Mouse (Mus musculus) neural tube, embryonic 13.5 days (tissue): Measurements from ENCODE around the gene Nrsn1. TPM values are rescaled to one million over a fixed set of nuclear protein-coding genes. Genes with fewer than 3 reads are reported as not detected.
"Not testable (repeated sequence)": the region's sequence is repeated elsewhere in the genome, so short reads cannot be mapped to it uniquely, and the experiment has no call there.

ENCODE experiments used
- ATAC-seq: fragments of 200-750 bp; cut with Nextera tagmentation; 2 replicates; pipeline ENCODE4 v1.8.0; 2017; ENCODE audit warnings: low read depth, mild to moderate bottlenecking, moderate TSS enrichment, moderate library complexity
- H3K27ac ChIP-seq: fragments of 300-500 bp; sonication (generic); replicated peaks from 2 replicates; pipeline ENCODE4 v1.5.1; 2015; ENCODE audit warnings: moderate library complexity, mild to moderate bottlenecking, inconsistent platforms
- H3K27me3 ChIP-seq: fragments of 300-500 bp; sonication (generic); 2 replicates; pipeline ENCODE4 v1.6.1; 2015; ENCODE audit warnings: mild to moderate bottlenecking, inconsistent platforms
- H3K36me3 ChIP-seq: fragments of 300-500 bp; sonication (generic); 2 replicates; pipeline ENCODE4 v1.6.1; 2015; ENCODE audit warnings: mild to moderate bottlenecking, inconsistent platforms
- H3K4me1 ChIP-seq: fragments of 300-500 bp; sonication (generic); replicated peaks from 2 replicates; pipeline ENCODE4 v1.6.1; 2015; ENCODE audit warnings: inconsistent platforms
- H3K4me2 ChIP-seq: fragments of 300-500 bp; sonication (generic); 2 replicates; pipeline ENCODE4 v1.6.1; 2015; ENCODE audit warnings: inconsistent platforms, mild to moderate bottlenecking, moderate library complexity
- H3K4me3 ChIP-seq: fragments of 300-500 bp; sonication (generic); 2 replicates; pipeline ENCODE4 v1.5.1; 2015; ENCODE audit warnings: mild to moderate bottlenecking, inconsistent platforms
- H3K9ac ChIP-seq: fragments of 300-500 bp; sonication (generic); 2 replicates; pipeline ENCODE4 v1.6.1; 2015; ENCODE audit warnings: moderate library complexity, mild to moderate bottlenecking, inconsistent platforms
- H3K9me3 ChIP-seq: fragments of 300-500 bp; sonication (generic); 2 replicates; pipeline ENCODE4 v1.6.1; 2016; ENCODE audit warnings: inconsistent platforms
- WGBS: fragments of 180-500 bp; shearing (Covaris S2); methylation state at CpG from one replicate; pipeline ENCODE4 v1.1.7; 2015; 5-methylcytosine and 5-hydroxymethylcytosine counted together
- polyA plus RNA-seq: library from polyadenylated mRNA; unstranded; fragments of >200 nt; fragmentation: Nextera tagmentation; extraction: Ambion mirVana; gene quantifications from 2 replicates; pipeline ENCODE4 v1.2.1, GENCODE M21; 2015

The Nrsn1 gene
- 40.4 and 43.2 TPM in 2 replicates for polyA plus RNA-seq

- Histone ChIP-seq H3K4me2 (peak within 1 kb of the TSS; percentile 65), H3K4me3 (peak within 1 kb of the TSS; percentile 48), H3K27ac (peak within 1 kb of the TSS; percentile 20; the same call in 1 of the 2 replicates), H3K9ac (peak within 1 kb of the TSS; percentile 65)
- not testable (repeated sequence) for H3K27me3 ChIP-seq, H3K9me3 ChIP-seq, H3K36me3 ChIP-seq, H3K4me1 ChIP-seq
- WGBS, result 53% methylated on average over 2 of the region's 2 CpGs
- peak; percentile 48; the same call in 1 of the 2 replicates for ATAC-seq
These were observed at the start of gene Nrsn1 for GRCm38 (mm10) chr13:25270402-25270801. Gene Nrsn1, minus strand, starts transcription at chr13:25270502.

- Histone ChIP-seq H3K9ac (no peak overlapping the region), H3K9me3 (no peaks in the 10 kb centered on the region), H3K27ac (no peak overlapping the region), H3K4me3 (no peak overlapping the region), H3K4me1 (no peaks in the 10 kb centered on the region), H3K36me3 (no peaks in the 10 kb centered on the region), H3K4me2 (no peak overlapping the region), H3K27me3 (no peaks in the 10 kb centered on the region)
- 92% methylated on average over 2 of the region's 2 CpGs for WGBS
- ATAC-seq, result no peak
These were observed 41.8 kb upstream of the Nrsn1 start for GRCm38 (mm10) chr13:25312059-25312458.

- Histone ChIP-seq H3K9ac (no peak overlapping the region), H3K36me3 (no peaks in the 10 kb centered on the region), H3K4me3 (no peak overlapping the region), H3K4me2 (no peak overlapping the region), H3K27ac (no peak overlapping the region), H3K27me3 (no peaks in the 10 kb centered on the region), H3K4me1 (no peaks in the 10 kb centered on the region), H3K9me3 (no peaks in the 10 kb centered on the region)
- ATAC-seq, result no peak
These were observed 39.8 kb upstream of the Nrsn1 start for GRCm38 (mm10) chr13:25310068-25310467.

GRCm38 (mm10) chr13:25288736-25289135, 18.4 kb upstream of the Nrsn1 start:
- Histone ChIP-seq H3K4me2 (no peak overlapping the region), H3K36me3 (no peaks in the 10 kb centered on the region), H3K4me1 (no peaks in the 10 kb centered on the region), H3K9ac (no peak overlapping the region), H3K27ac (no peak overlapping the region), H3K4me3 (no peak overlapping the region), H3K27me3 (no peaks in the 10 kb centered on the region), H3K9me3 (no peaks in the 10 kb centered on the region)
- WGBS, result 87% methylated on average over 1 of the region's 1 CpGs
- no peak for ATAC-seq

GRCm38 (mm10) chr13:25274934-25275565, 4.7 kb upstream of the Nrsn1 start:
- Histone ChIP-seq H3K27me3 (no peaks in the 10 kb centered on the region), H3K36me3 (no peaks in the 10 kb centered on the region), H3K9ac (no peak overlapping the region), H3K27ac (no peak overlapping the region), H3K4me2 (no peak overlapping the region), H3K4me1 (no peaks in the 10 kb centered on the region; the same call in 1 of the 2 replicates), H3K4me3 (no peak overlapping the region), H3K9me3 (no peaks in the 10 kb centered on the region)
- ATAC-seq, result no peak
- WGBS, result 63% methylated on average over 5 of the region's 5 CpGs

GRCm38 (mm10) chr13:25272189-25272588, 1.9 kb upstream of the Nrsn1 start:
- no peak overlapping the region for H3K4me3 ChIP-seq
- WGBS, result 84% methylated on average over 4 of the region's 4 CpGs
- H3K27me3 ChIP-seq, result no peaks in the 10 kb centered on the region
- no peaks in the 10 kb centered on the region for H3K36me3 ChIP-seq
- no peaks in the 10 kb centered on the region for H3K9me3 ChIP-seq
- no peak overlapping the region for H3K27ac ChIP-seq
- no peak overlapping the region for H3K9ac ChIP-seq
- H3K4me1 ChIP-seq, result peaks cover 9% of the 10 kb centered on the region
- H3K4me2 ChIP-seq, result no peak overlapping the region
- ATAC-seq, result no peak

- ATAC-seq, result peak; percentile 98
- 3% methylated on average over 42 of the region's 42 CpGs for WGBS
- Histone ChIP-seq H3K9ac (peak overlapping the region; percentile 65), H3K36me3 (no peaks in the 10 kb centered on the region), H3K4me3 (peak overlapping the region; percentile 48), H3K27ac (peak overlapping the region; percentile 20; the same call in 1 of the 2 replicates), H3K4me2 (peak overlapping the region; percentile 65), H3K27me3 (no peaks in the 10 kb centered on the region), H3K9me3 (no peaks in the 10 kb centered on the region), H3K4me1 (peaks cover 9% of the 10 kb centered on the region)
These were observed 583 bp downstream of the Nrsn1 start for GRCm38 (mm10) chr13:25269569-25270268.

GRCm38 (mm10) chr13:25269039-25269438, 1.3 kb downstream of the Nrsn1 start:
- no peaks in the 10 kb centered on the region for H3K36me3 ChIP-seq
- H3K27me3 ChIP-seq, result no peaks in the 10 kb centered on the region
- 15% methylated on average over 2 of the region's 2 CpGs for WGBS
- no peak overlapping the region for H3K27ac ChIP-seq
- peaks cover 9% of the 10 kb centered on the region for H3K4me1 ChIP-seq
- H3K4me3 ChIP-seq, result peak overlapping the region; percentile 48
- peak overlapping the region; percentile 65 for H3K4me2 ChIP-seq
- ATAC-seq, result no peak
- H3K9me3 ChIP-seq, result no peaks in the 10 kb centered on the region
- H3K9ac ChIP-seq, result peak overlapping the region; percentile 65

- Histone ChIP-seq H3K36me3 (no peaks in the 10 kb centered on the region), H3K4me3 (no peak overlapping the region), H3K4me2 (no peak overlapping the region), H3K9me3 (no peaks in the 10 kb centered on the region), H3K27me3 (no peaks in the 10 kb centered on the region), H3K27ac (no peak overlapping the region), H3K9ac (no peak overlapping the region), H3K4me1 (no peaks in the 10 kb centered on the region)
- WGBS, result 79% methylated on average over 4 of the region's 4 CpGs
- no peak for ATAC-seq
These were observed 7.6 kb downstream of the Nrsn1 start for GRCm38 (mm10) chr13:25262748-25263147.

- Histone ChIP-seq H3K36me3 (no peaks in the 10 kb centered on the region), H3K9ac (no peak overlapping the region), H3K4me1 (no peaks in the 10 kb centered on the region), H3K4me3 (no peak overlapping the region), H3K9me3 (no peaks in the 10 kb centered on the region), H3K27me3 (no peaks in the 10 kb centered on the region), H3K27ac (no peak overlapping the region), H3K4me2 (no peak overlapping the region)
- ATAC-seq, result peak; percentile 68
- WGBS, result 76% methylated on average over 6 of the region's 6 CpGs
These were observed 12.7 kb downstream of the Nrsn1 start for GRCm38 (mm10) chr13:25257608-25258007.

GRCm38 (mm10) chr13:25254478-25255263, 15.6 kb downstream of the Nrsn1 start:
- ATAC-seq, result no peak
- Histone ChIP-seq H3K27ac (no peak overlapping the region), H3K9me3 (no peaks in the 10 kb centered on the region), H3K9ac (no peak overlapping the region), H3K36me3 (no peaks in the 10 kb centered on the region), H3K4me3 (no peak overlapping the region), H3K4me2 (no peak overlapping the region), H3K4me1 (no peaks in the 10 kb centered on the region), H3K27me3 (no peaks in the 10 kb centered on the region)
- 78% methylated on average over 9 of the region's 9 CpGs for WGBS

GRCm38 (mm10) chr13:25251893-25252292, 18.4 kb downstream of the Nrsn1 start:
- H3K27me3 ChIP-seq, result no peaks in the 10 kb centered on the region
- no peaks in the 10 kb centered on the region for H3K9me3 ChIP-seq
- H3K4me3 ChIP-seq, result no peak overlapping the region
- H3K4me2 ChIP-seq, result no peak overlapping the region
- H3K36me3 ChIP-seq, result no peaks in the 10 kb centered on the region
- WGBS, result 54% methylated on average over 1 of the region's 1 CpGs
- no peaks in the 10 kb centered on the region for H3K4me1 ChIP-seq
- no peak for ATAC-seq
- H3K27ac ChIP-seq, result no peak overlapping the region
- H3K9ac ChIP-seq, result no peak overlapping the region
